Mouse (Mus musculus): ENCODE data around the gene Prkag1. TPM values are rescaled to one million over a fixed set of nuclear protein-coding genes. Genes with fewer than 3 reads are reported as not detected.
A peak's percentile ranks its signal among the peaks of the same experiment; 100 is the strongest.

The Prkag1 gene
- total RNA-seq (2021), result 10 to 100 TPM; 42.8 to 42.9 TPM
- long read RNA-seq, experiment 1, transcript Prkag1-201 (12 exons, 1,652 nt), result major isoform, 46 of 60 reads
- long read RNA-seq, experiment 1, partial matches to known transcripts, result 3 of 60 reads
- long read RNA-seq, experiment 1, other reads (novel, unspliced or antisense), result 11 of 60 reads
- long read RNA-seq, experiment 2, transcript Prkag1-201 (12 exons, 1,652 nt), result major isoform, 46 of 58 reads
- long read RNA-seq, experiment 2, partial matches to known transcripts, result 2 of 58 reads
- long read RNA-seq, experiment 2, other reads (novel, unspliced or antisense), result 10 of 58 reads

DNA sequence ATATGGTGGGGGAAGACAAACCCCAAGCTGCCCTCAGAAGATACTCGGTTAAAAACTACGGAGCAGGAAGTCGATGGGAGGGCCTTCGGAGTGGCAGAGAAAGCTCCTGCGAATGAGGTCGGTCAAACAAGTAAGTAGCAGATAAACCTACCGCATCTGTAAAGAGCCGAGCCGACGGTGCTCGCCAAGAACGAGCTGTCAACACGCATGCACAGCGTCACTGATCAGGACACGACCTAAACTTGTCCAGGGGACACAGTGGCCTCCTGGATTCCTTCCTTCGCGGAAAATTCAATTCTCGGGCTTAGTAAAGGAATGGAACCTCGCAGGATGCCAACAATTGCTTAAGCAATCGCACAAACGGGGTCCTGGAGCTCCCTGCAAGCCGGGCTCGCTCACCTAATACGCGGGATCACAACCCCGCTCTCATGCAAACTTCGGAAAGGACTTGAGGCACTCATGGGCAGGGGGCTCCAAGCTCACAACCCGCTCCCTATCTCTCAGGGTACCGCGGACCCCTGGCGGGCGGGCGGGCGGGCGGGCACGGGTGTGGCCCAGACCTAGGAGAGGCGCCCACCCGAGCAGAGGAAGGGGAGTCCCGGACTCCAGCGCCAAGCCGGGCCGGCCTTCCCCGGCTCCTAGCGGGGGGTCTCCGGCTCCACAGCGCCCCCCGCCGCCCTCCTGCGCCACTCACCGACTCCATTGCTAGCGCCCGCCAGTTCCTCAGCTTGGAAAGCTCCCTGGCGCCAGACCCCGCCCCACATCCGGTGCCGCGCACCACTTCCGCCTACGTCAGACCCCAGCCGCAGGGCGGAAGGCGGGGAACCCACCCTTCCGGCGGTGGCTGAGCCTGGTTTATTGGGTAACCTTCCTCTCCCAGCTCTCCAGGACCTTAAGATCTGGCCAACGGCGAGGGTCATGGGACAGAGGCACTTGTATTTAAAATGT lies at the start of gene Prkag1:
TSS of gene Prkag1 (minus strand) at position 786 of the 948 bp plus-strand sequence.
- DNase-seq (ENCODE audit: low spot score in 2 of 2), result peak; percentile 96 to 97

- DNase-seq (ENCODE audit: low spot score in 2 of 2), result peak in 1 of 2 experiments; percentile 67
Observed at GRCm38 (mm10) chr15:98877331-98877730, 46.0 kb upstream of the Prkag1 start.

GRCm38 (mm10) chr15:98871916-98872888 lies 40.9 kb upstream of the Prkag1 start:
- peak; percentile 82 to 92 for DNase-seq (ENCODE audit: low spot score in 2 of 2)

DNA sequence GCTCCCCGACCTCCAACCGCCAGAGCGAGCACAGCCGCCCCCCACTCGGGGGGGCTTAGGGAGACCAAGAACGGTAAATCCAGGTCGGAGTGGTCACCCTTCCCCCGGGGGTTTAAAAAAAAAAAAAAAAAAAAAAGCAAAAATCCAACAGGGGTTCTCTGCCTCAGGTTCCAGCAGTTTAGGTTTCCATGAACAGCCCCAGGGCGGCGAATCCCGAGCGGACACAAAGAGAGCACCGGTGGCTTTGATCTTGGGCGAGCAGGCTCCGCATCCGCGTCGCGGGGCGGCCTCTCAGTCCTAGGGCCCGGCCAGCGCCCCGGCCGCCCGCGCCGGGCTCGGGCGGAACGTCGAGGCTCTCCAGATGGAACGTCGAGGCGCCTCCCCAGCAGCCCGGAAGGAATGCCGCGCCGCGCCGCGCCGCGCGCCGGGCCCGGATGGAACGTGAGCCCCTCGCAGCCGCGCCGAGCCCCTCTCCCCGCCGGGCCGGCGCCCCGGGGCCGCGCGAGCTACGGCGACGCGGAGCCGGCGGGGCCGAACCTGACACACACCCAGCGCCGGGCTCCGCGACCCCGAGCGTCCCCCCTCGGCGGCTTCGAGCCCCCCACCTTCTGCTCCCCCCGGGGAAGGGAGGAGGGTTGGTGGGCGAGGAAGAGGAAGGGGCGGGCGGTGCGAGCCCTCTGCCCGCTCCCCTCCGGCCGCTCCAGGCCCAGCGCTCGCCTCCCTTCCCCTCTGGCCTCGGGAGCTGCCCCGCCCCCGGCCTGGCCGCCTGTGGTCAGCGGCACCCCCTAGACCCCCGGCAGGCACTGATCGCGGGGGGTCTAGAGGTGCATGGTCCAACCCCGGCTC lies 40.0 kb upstream of the Prkag1 start, which contains the start of gene Kmt2d:
TSS of gene Kmt2d (minus strand) at position 135 of the 846 bp plus-strand sequence.
- DNase-seq (ENCODE audit: low spot score in 2 of 2), result no peak

DNA sequence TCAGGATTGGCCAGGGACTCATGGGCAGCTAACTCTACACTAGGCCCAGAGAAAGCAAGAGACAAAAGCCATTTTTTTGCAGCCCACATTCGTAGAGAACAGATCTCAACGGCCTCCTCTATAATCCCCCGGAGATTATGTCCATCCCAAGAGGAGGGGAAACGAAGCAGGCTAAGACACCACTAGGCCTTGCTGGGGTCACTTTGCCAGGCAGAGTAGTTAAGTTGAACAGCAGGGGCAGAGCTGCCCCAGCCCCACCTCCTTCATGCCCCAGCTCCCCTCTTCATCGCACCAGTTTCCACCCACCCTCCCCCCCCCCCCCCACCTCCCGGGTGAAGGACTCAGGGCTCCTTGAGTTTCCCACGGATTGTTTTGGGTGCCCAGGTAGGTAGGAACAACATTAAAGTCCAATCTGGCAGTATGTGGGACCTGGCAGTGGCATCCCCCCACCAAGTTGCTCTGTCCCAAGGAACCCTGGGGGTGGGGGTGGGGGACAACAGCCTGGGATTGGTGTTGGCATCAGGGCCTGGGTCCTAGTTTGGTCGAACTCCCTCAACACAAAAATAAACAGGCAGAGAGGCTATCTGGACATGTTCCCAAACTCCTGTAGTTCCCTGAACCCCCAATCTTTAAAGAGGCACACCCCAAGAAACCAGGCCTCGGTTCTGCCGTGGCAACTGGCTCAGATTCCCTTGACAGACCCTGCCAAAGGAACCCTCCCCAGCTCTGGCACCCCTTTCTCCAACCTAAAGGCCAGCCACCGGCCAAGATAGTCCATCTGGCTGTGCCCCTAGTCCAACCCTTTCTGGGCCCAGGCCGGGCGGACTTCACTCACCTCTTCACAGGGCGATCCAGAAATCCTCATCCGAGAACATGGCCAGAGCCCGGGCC lies 39.1 kb upstream of the Prkag1 start:
- peak in 1 of 2 experiments; percentile 56 for DNase-seq (ENCODE audit: low spot score in 2 of 2)

- no peak for DNase-seq (ENCODE audit: low spot score in 2 of 2)
Observed at GRCm38 (mm10) chr15:98869342-98870178, 38.2 kb upstream of the Prkag1 start.

DNA sequence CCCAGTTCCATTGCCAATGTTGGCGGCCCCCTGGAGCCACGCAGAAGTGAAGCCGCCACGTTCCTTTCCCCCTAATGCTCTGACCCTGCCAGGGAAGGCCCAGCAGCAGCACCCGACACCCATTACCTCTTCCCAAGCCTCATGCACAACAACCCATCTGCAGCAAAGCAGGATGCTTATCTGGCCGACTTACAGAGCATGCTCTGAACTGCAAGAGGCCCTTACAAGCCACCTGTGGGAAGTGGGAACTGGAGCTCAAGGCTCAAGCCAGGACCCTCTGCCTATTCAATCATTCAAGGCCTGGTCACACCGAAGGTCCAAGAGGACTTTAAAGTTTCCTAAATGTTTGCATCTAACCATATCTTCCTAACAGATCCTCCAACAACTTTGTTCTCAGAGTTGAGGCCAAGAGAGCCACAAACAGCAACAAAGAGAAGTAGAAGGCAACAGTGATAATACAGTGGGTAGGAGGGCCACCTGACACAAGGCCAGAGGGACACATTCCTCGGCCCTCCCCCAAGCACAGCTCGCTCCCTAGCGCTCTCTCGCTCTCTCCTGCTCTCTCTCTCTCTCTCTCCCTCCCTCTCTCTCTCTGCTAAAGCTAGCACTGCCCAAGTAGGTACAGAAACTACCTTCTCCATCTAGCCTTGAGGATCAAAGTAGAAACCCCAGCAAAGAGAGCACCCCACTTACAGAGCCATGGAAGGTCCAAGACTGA lies 37.2 kb upstream of the Prkag1 start:
- DNase-seq (ENCODE audit: low spot score in 2 of 2), result no peak

DNA sequence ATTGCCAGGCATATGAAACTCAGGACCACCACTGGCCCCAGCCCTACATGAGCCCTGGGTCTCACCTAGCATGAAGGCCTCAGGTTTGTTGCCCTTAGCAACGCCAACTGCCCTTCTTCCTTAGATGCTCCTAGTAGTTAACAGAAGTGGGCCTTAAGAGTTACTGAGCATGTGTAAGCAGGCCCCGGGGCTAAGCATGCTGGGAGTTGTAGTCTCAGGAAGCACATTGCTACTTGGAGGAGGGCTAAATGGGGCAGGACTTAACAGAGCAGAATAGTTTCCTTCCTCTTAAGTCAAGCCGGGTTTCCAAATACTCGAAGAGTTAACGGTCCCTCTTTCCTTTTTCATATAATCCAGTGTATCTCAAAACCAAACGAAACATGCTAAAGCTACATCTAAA lies 36.0 kb upstream of the Prkag1 start:
- DNase-seq (ENCODE audit: low spot score in 2 of 2), result peak in 1 of 2 experiments; percentile 18

- no peak for DNase-seq (ENCODE audit: low spot score in 2 of 2)
Observed at GRCm38 (mm10) chr15:98866501-98866900, 35.2 kb upstream of the Prkag1 start.

DNA sequence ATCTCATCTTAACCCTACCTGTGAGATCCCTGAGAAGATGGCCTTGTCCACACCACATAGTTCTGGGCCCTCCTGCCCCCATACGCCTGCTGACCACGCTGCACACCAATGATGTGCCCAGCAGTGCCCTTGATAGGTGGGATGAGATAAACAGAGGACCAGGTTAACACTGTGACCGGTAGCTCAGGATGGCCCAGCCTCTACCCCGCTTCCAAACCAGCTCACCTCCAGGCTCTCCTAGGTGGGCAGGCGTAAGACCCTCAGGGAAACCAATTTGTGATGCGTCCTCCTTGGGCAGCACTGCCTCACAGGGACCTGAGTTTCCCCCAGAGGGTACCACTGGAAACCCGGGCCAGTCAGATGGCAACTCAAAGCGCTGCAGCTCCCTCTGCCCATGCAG lies 34.5 kb upstream of the Prkag1 start:
- DNase-seq (ENCODE audit: low spot score in 2 of 2), result no peak

GRCm38 (mm10) chr15:98864951-98865350 lies 33.6 kb upstream of the Prkag1 start:
- DNase-seq (ENCODE audit: low spot score in 2 of 2), result no peak

DNA sequence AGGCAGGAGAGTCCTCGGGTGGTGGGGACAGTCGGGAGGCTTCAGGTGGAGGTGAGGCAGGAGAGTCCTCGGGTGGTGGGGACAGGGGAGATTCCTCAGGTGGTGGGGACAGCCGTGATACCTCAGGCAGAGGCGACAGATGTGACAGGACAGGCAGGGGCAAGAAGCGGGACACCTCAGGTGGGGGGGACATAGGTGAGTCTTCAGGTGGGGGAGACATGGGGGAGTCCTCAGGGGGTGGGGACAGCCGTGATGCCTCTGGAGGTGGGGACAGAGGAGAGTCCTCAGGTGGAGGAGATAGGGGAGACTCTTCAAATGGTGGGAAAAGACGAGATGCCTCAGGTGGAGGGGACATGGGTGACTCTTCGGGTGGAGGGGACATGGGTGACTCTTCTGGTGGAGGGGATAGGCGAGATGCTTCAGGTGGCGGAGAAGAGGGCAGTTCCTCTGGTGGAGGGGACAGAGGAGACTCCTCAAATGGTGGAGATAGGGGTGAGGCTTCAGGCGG lies 32.2 kb upstream of the Prkag1 start:
- peak in 1 of 2 experiments; percentile 15 for DNase-seq (ENCODE audit: low spot score in 2 of 2)

DNA sequence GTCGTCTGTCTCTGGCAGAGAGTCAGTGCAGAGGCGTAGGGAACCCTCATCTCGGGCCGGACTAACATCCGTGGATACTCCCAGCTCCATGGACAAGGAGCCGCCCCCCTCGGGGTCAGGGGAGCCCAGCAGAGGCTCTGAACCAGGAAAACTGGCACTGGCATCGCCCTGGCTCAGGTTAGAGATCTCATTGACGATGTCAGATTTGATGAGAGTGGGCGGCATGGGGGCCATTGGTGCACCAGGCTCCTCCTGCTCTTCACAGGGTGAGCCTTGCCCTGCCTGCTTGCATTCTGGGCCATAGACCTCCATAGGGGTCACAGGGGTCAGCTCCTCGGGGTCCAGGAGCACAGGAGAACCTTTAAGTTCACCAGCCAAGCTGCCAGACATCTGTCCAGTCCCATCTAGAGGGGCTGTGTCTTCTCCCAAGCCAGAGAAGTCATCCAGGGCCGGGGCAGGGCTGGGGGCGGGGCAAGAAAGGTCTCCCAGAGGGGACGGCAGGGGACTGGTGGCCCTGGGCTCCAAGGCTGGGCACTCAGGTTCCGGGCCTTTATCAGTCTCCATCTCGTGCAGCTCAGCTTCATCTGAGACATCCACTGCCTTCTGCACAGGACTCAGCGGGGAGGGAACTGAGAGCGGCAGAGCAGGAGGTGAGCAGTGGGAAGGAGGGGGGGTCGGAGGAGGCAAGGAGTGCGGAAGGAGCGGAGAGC lies 30.5 kb upstream of the Prkag1 start:
- DNase-seq (ENCODE audit: low spot score in 2 of 2), result no peak

- peak in 1 of 2 experiments; percentile 14 for DNase-seq (ENCODE audit: low spot score in 2 of 2)
Observed at GRCm38 (mm10) chr15:98860921-98861320, 29.6 kb upstream of the Prkag1 start.

DNA sequence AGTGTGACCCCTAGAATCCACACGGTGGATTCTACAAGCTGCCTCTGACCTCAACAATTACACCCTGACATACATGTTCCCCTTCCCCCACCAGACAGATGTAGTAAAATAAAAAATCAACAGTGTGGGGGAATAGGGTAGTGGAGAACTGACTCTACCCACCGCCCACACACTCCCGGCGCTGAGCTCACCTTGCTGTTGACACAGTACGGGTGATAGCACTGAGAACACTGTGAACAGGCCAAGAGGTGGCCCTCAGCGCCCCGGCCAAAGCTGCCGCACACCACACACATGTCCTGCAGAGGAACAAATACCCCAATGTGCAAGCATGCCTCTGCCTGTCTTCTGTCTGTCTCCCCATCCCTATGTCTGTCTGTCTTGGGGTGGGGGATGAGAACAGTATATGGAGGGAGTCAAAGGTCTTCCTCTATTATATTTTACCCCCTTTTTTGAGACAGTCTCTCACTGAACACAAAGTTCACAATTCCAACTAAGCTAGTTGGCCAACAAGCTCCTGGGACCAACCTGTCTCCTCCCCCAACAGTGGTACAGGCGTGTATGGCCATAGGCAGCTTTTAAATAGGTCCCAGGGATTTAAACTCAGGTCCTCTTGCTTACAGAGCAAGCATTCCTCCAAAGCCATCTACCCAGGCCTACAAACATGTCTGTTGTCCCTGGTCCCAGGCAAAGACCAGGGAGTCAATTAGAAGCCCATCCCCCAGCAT lies 28.2 kb upstream of the Prkag1 start:
- DNase-seq (ENCODE audit: low spot score in 2 of 2), result no peak

DNA sequence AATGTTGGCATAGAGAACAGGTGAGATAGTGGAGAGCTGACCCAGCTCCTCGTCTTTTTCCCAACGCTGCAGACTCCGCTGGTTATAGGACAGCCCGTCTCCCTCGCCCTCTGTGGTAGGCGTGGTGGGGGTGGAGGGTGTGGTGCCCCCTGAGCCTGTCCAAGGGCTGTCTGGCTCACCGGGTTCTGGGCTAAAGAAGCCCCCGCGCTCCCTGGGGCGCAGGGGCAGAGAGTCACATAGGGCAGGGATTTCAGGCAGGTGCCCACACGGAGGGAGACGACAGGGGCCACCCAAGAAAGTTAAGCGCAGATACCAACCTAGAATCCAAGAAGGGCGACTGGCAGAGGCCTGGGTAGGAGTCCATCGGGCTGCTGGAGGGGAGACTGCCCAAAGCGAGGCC lies 22.9 kb upstream of the Prkag1 start:
- no peak for DNase-seq (ENCODE audit: low spot score in 2 of 2)

All from gastrocnemius, postnatal 4 days (tissue).